Mouse (Mus musculus): Measurements from ENCODE around the gene Atn1. TPM values are rescaled to one million over a fixed set of nuclear protein-coding genes. Genes with fewer than 3 reads are reported as not detected.

Gene Atn1
- total and polyA plus RNA-seq, 2 experiments from 2014 or later: 21.3 to 23.7 TPM

GRCm38 (mm10) chr6:124716864-124717490 is 39.3 kb downstream of the Atn1 start:
- TF ChIP-seq CTCF (IDR thresholded peaks at IDR 0.05; ENCODE audit: low read depth): peak; percentile 74
- no peaks in the 10 kb centered on the region for H3K27me3 ChIP-seq (ENCODE audit: insufficient read depth, low read length)
- ATAC-seq (no peak), DNase-seq (ENCODE audit: low spot score) (peak; percentile 73)
- H3K36me3 ChIP-seq (ENCODE audit: insufficient read depth, low read length): peaks cover 27% of the 10 kb centered on the region; the same call in 1 of the 2 replicates
- H3K9me3 ChIP-seq (ENCODE audit: low read length): no peaks in the 10 kb centered on the region
- 55% methylated on average over 20 of the region's 20 CpGs for WGBS
- no peak overlapping the region for H3K9ac ChIP-seq (replicated peaks; ENCODE audit: low read length)
- H3K27ac ChIP-seq: no peak overlapping the region
- H3K4me2 ChIP-seq (ENCODE audit: low read depth, low read length): no peak overlapping the region
- no peak overlapping the region for H3K4me3 ChIP-seq (ENCODE audit: low read length)
- H3K4me1 ChIP-seq (ENCODE audit: insufficient read depth, low read length): peaks cover 10% of the 10 kb centered on the region

DNA sequence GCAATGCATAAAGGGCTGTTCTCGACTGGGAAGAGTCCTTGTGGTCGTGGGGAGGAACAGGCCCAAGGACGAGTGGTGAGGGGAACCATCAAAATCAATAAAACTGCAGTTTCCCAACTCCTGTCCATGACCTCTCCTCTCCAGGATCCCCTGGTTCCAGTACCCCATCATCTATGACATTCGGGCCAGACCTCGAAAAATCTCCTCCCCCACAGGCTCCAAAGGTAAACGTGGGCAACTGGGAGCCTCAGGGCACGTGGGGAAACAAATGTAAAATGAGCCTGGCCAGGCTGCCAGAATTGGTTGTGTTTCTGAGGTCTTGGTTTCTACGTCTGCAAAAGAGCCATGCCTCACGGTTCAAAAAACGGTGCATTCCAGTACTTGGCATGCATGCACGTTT is 43.4 kb downstream of the Atn1 start:
- H3K4me1 ChIP-seq (ENCODE audit: insufficient read depth, low read length): peaks cover 27% of the 10 kb centered on the region
- H3K27ac ChIP-seq: peak overlapping the region; percentile 89
- WGBS: 23% methylated on average over 11 of the region's 11 CpGs
- H3K9me3 ChIP-seq (ENCODE audit: low read length): no peaks in the 10 kb centered on the region
- ATAC-seq (no peak), DNase-seq (ENCODE audit: low spot score) (no peak)
- peaks cover 27% of the 10 kb centered on the region; the same call in 1 of the 2 replicates for H3K36me3 ChIP-seq (ENCODE audit: insufficient read depth, low read length)
- H3K4me3 ChIP-seq (ENCODE audit: low read length): peak overlapping the region; percentile 99
- H3K27me3 ChIP-seq (ENCODE audit: insufficient read depth, low read length): no peaks in the 10 kb centered on the region
- peak overlapping the region; percentile 93 for H3K4me2 ChIP-seq (ENCODE audit: low read depth, low read length)
- TF ChIP-seq CTCF (IDR thresholded peaks at IDR 0.05; ENCODE audit: low read depth): no peak; the same call in 1 of the 2 replicates
- peak overlapping the region; percentile 97 for H3K9ac ChIP-seq (replicated peaks; ENCODE audit: low read length)

DNA sequence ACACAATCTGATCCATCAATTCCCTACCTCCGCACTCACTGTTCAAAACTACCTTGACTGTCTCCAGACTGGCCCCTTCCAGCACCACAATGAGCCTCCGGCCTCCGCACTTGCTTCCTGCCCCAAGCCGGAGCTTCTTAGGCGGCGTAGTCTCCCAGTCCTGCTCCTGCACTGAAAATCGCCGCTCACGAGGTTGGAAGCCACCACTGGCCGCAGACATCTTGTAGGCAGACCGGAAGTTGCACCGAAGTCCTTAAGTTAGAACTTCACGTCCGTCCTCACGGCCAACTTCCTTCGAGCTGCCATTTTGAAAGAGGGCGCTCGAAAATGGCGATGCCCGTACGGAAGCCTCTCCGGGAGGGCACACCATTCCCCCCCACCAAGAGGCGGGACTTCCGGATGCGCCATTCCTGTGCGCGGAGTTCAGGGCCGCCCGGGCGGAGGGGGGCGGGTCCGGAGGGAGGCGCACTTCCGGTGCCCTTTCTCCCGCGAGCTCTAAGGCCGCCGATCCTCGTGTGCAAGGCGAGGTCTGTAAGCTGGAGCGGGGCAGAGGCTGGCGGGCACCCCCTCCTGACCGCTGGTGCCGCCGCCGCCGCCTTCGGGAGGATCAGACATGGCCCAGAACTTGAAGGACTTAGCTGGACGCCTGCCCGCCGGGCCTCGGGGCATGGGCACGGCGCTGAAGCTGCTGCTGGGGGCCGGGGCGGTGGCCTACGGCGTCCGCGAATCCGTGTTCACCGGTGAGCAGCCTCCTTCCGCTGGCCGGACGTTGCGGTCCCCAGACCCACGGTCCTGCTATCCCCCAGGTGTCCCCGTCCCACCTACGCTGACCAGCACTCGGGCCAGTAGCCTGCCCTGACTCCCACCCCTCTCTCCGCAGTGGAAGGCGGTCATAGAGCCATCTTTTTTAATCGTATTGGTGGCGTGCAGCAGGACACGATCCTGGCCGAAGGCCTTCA is 44.2 kb downstream of the Atn1 start, which contains the start of the genes Emg1 and Phb2:
Gene Emg1, minus strand, starts transcription at position 355 of the 959 bp plus-strand sequence.
Gene Phb2, plus strand, starts transcription at position 513 of the 959 bp plus-strand sequence.
- Histone ChIP-seq H3K36me3 (ENCODE audit: insufficient read depth, low read length) (peaks cover 25% of the 10 kb centered on the region; the same call in 1 of the 2 replicates), H3K4me3 (ENCODE audit: low read length) (peak within 1 kb of the TSS; percentile 99), H3K9me3 (ENCODE audit: low read length) (no peaks in the 10 kb centered on the region), H3K4me1 (ENCODE audit: insufficient read depth, low read length) (peaks cover 27% of the 10 kb centered on the region), H3K9ac (replicated peaks; ENCODE audit: low read length) (peak within 1 kb of the TSS; percentile 97), H3K27me3 (ENCODE audit: insufficient read depth, low read length) (no peaks in the 10 kb centered on the region), H3K27ac (peak within 1 kb of the TSS; percentile 89), H3K4me2 (ENCODE audit: low read depth, low read length) (peak within 1 kb of the TSS; percentile 93)
- peak; percentile 98 for ATAC-seq
- 2% methylated on average over 72 of the region's 76 CpGs for WGBS
- peak; percentile 20; the same call in 1 of the 2 replicates for TF ChIP-seq CTCF (IDR thresholded peaks at IDR 0.05; ENCODE audit: low read depth)
- peak; percentile 99 for DNase-seq (ENCODE audit: low spot score)

DNA sequence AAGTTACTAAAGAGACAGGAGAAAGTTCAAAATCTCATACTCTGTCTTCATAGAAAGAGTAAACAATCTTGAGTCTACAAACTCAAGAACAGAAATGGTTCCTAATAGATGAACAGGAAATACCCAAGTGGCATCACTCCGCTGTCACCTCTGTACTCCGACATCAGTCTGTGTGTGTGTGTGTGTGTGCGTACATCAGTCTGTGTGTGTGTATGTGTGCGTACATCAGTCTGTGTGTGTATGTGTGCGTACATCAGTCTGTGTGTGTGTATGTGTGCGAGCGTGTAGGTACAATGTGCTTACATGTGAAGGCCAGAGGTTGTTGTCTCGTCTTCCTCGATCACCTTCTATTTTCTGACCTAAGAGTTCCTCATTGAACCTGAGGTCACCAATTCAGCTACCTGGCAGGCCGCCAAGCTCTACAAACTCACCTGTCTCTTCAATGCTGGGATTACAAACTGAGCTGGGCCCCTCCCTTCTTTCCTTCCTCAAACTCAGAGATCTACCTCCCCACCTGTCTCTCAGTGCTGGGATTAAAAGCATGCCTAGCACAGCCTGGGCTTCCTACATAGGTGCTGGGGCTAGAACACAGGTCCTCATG is 47.9 kb downstream of the Atn1 start:
- H3K36me3 ChIP-seq (ENCODE audit: insufficient read depth, low read length): peaks cover 19% of the 10 kb centered on the region
- H3K4me1 ChIP-seq (ENCODE audit: insufficient read depth, low read length): peaks cover 22% of the 10 kb centered on the region
- DNase-seq (ENCODE audit: low spot score) (no peak), ATAC-seq (no peak)
- H3K27ac ChIP-seq: no peak overlapping the region
- H3K4me2 ChIP-seq (ENCODE audit: low read depth, low read length): no peak overlapping the region
- no peak overlapping the region for H3K4me3 ChIP-seq (ENCODE audit: low read length)
- H3K9ac ChIP-seq (replicated peaks; ENCODE audit: low read length): no peak overlapping the region
- no peaks in the 10 kb centered on the region for H3K9me3 ChIP-seq (ENCODE audit: low read length)
- TF ChIP-seq CTCF (IDR thresholded peaks at IDR 0.05; ENCODE audit: low read depth): no peak
- no peaks in the 10 kb centered on the region for H3K27me3 ChIP-seq (ENCODE audit: insufficient read depth, low read length)
- WGBS: 94% methylated on average over 10 of the region's 10 CpGs

DNA sequence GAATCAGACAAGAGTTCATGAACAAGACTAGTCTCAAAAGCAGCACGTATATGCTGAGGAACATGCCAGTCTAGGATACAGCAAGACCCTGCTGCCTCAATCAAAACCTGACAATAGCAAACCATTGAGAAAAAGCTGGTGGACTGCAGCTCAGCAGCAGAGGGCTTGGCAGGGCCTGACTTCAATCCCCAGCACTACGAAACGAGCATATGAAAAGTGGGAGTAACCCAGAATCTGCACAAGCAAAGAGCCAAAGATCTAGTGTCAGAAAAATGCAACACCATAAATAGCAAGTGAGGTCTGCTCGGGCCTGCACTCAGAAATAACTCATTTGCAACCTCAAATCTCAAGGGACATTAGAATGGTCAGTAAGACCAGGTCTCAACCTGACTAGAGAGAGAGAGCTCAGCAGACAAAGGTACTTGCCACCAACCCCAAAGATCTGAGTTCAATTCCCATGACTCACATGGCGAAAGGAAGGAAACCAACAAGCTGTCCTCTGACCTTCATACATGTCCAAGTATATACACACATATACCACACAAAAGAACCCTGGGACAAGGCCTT is 50.2 kb downstream of the Atn1 start:
- no peaks in the 10 kb centered on the region for H3K27me3 ChIP-seq (ENCODE audit: insufficient read depth, low read length)
- H3K4me2 ChIP-seq (ENCODE audit: low read depth, low read length): no peak overlapping the region
- no peak overlapping the region for H3K9ac ChIP-seq (replicated peaks; ENCODE audit: low read length)
- H3K27ac ChIP-seq: no peak overlapping the region
- no peaks in the 10 kb centered on the region for H3K9me3 ChIP-seq (ENCODE audit: low read length)
- H3K4me3 ChIP-seq (ENCODE audit: low read length): no peak overlapping the region
- H3K36me3 ChIP-seq (ENCODE audit: insufficient read depth, low read length): peaks cover 34% of the 10 kb centered on the region
- no peak for ATAC-seq
- no peak for TF ChIP-seq CTCF (IDR thresholded peaks at IDR 0.05; ENCODE audit: low read depth)
- no peak for DNase-seq (ENCODE audit: low spot score)
- 86% methylated on average over 5 of the region's 5 CpGs for WGBS
- H3K4me1 ChIP-seq (ENCODE audit: insufficient read depth, low read length): peaks cover 13% of the 10 kb centered on the region; the same call in 1 of the 2 replicates

DNA sequence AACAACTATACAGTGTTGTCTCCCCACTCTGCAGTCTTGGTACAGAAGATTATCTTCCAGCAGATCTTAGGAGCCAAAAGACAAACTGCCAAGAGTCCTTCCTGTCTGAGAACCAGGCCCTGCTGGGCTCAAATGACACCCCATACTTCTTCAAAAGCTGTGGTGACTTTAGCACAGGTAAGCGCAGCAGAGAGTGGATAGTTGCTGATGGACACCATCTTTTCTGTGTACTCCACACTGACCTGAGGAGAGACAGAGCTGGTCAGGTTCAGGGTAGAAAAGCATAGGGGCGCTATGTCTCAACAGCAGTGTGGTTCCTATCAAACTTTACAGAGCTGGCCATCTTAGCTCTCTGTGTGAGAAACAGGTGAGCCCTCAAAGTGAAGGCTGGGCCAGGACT is 51.9 kb downstream of the Atn1 start:
- WGBS: 97% methylated on average over 2 of the region's 2 CpGs
- H3K4me2 ChIP-seq (ENCODE audit: low read depth, low read length): no peak overlapping the region
- no peak for TF ChIP-seq CTCF (IDR thresholded peaks at IDR 0.05; ENCODE audit: low read depth)
- H3K4me1 ChIP-seq (ENCODE audit: insufficient read depth, low read length): 0 out of 2 replicates have a peak, but pooled peaks cover under 1% of the 10 kb centered on the region
- H3K9ac ChIP-seq (replicated peaks; ENCODE audit: low read length): no peak overlapping the region
- no peak overlapping the region for H3K4me3 ChIP-seq (ENCODE audit: low read length)
- H3K27me3 ChIP-seq (ENCODE audit: insufficient read depth, low read length): no peaks in the 10 kb centered on the region
- DNase-seq (ENCODE audit: low spot score) (no peak), ATAC-seq (no peak)
- H3K36me3 ChIP-seq (ENCODE audit: insufficient read depth, low read length): peaks cover 37% of the 10 kb centered on the region
- no peak overlapping the region for H3K27ac ChIP-seq
- H3K9me3 ChIP-seq (ENCODE audit: low read length): no peaks in the 10 kb centered on the region

All from hindbrain, postnatal 0 days (tissue).